Mouse (Mus musculus): Measurements from ENCODE around the gene Gm17482.

GRCm38 (mm10) chr6:115231836-115232235 is 4.7 kb downstream of the Gm17482 start:
- TF ChIP-seq CTCF (IDR thresholded peaks at IDR 0.05; ENCODE audit: extremely low read depth, insufficient read depth, low read length): no peak
- TF ChIP-seq POLR2A (IDR thresholded peaks at IDR 0.05; ENCODE audit: extremely low read depth, insufficient read depth, low read length): no peak

Data from cortical plate, adult 2 months (tissue).